Mouse (Mus musculus): Measurements from ENCODE around the gene Prr22. TPM values are rescaled to one million over a fixed set of nuclear protein-coding genes. Genes with fewer than 3 reads are reported as not detected.

The Prr22 gene
- not detected for polyA plus RNA-seq (2014; fragmentation: Illumina TruSeq; extraction: RNeasy Lipid Tissue Mini Kit (QIAGEN cat#74804); ENCODE audit: low read depth, low replicate concordance)

DNA sequence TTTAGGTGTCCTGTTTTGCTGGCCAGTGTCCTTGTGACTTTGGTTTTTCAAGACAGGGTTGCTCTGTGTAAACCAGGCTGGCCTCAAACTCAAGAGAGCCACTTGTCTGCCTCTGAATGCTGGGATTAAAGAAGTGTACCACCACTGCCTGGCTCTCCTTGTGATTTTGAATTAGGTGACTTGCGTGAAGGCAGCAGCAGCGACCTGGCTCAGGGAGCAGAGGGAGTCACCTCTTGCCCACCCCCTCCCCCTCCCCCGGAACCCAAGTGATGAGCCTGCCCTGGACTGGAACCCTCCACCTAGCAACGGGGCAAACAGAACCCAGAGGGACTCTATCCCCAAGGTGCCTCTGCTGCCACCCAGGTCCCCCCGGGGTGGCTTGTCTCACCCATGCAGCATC, at the start of gene Prr22:
Gene Prr22, plus strand, starts transcription at position 301 of the 400 bp plus-strand sequence.

DNA sequence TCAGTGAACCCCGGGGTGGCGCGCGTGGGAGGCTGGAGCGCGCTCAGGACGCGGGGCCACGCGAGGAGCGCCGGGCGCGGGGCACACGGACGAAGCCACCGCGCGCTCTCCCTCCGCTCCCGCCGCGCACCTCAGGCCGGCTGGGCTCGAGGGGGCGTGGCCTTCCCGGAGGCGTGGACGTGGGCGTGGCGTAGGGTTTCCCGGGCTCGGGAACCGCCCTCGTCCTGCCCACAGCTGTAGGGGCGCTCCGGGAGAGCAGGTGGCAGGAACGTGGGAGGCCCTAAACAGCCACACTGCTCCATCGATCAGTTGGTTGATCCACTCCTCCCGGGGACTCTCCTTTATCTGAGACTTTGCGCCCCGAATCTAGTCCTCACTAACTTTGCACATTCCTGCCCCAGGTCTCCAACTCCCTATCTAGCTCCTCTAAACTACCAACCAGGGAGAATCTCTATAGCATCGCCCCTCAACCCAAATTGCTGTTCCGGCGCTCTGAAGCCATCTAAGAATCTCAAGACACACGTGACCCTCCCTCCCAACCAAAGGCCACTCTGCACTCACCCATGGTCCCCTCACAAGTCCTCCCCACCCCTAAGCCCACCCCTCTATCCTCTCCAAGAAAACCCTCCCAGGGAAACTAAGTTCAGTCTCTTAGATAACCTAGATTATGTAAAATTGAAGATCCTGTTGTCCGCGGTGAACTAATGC, 12.5 kb upstream of the Prr22 start, which contains the start of gene Nrtn:
Gene Nrtn, minus strand, starts transcription at position 115 of the 708 bp plus-strand sequence.

DNA sequence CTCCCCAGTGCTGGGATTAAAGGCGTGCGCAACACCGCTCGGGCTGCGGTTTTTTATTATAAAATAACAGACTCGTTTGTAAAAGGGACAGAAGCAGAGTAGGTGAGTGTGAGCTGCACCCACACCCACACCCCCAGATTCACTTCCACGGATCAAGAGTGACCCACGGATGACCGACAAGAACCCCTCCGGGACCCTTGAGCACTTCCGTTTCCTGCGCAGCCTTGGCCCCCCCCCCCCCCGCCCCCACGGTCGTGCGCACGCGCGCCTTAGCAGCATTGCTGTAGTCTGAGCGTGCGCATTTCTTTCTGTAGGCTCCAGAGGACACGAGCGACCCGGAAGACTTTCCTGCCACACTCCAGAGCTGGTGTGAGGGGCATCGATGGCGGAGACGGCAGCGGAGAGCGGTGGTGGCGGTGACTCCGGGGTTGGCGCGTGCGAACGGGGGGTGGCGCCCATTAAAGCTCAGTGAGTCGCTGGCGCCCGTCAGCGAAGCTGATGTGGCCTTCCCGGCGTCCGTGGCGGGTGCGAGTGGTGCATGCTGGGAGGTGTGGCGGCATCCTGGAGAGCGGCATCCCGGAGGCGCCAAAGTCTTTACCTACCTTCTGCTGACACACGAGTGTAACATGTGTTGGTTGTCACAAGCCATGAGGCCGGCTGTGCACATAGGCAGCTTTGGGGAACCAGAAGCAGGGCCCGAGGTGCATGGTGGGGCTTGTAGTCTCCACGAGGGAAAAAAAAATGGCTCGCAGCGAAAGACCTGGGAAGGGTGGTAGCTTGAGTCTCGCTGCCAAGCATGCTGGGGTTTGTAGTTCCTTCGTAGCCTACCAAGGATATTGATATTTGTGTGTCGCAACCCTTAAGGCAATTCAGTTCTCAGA, 5.3 kb upstream of the Prr22 start, which contains the start of gene Dus3l:
Gene Dus3l, plus strand, starts transcription at position 284 of the 881 bp plus-strand sequence.

Other genes starting within 250 kb of the Prr22 start
- 0.49 TPM for gene Gm20219, start 215.9 kb upstream of the Prr22 start, polyA plus RNA-seq (2014; fragmentation: Illumina TruSeq; extraction: RNeasy Lipid Tissue Mini Kit (QIAGEN cat#74804); ENCODE audit: low read depth, low replicate concordance)
- gene Safb2, start 185.7 kb upstream of the Prr22 start, polyA plus RNA-seq (2014; fragmentation: Illumina TruSeq; extraction: RNeasy Lipid Tissue Mini Kit (QIAGEN cat#74804); ENCODE audit: low read depth, low replicate concordance) = 33.5 TPM
- gene Safb, start 185.4 kb upstream of the Prr22 start, polyA plus RNA-seq (2014; fragmentation: Illumina TruSeq; extraction: RNeasy Lipid Tissue Mini Kit (QIAGEN cat#74804); ENCODE audit: low read depth, low replicate concordance) = 12.3 TPM
- gene 2410015M20Rik, start 160.5 kb upstream of the Prr22 start, polyA plus RNA-seq (2014; fragmentation: Illumina TruSeq; extraction: RNeasy Lipid Tissue Mini Kit (QIAGEN cat#74804); ENCODE audit: low read depth, low replicate concordance) = 31.0 TPM
- not detected for gene Rpl36, start 156.8 kb upstream of the Prr22 start, polyA plus RNA-seq (2014; fragmentation: Illumina TruSeq; extraction: RNeasy Lipid Tissue Mini Kit (QIAGEN cat#74804); ENCODE audit: low read depth, low replicate concordance)
- 1.8 TPM for gene Lonp1, start 143.4 kb upstream of the Prr22 start, polyA plus RNA-seq (2014; fragmentation: Illumina TruSeq; extraction: RNeasy Lipid Tissue Mini Kit (QIAGEN cat#74804); ENCODE audit: low read depth, low replicate concordance)
- 111 TPM for gene Catsperd, start 142.1 kb upstream of the Prr22 start, polyA plus RNA-seq (2014; fragmentation: Illumina TruSeq; extraction: RNeasy Lipid Tissue Mini Kit (QIAGEN cat#74804); ENCODE audit: low read depth, low replicate concordance)
- gene Ranbp3, start 97.0 kb upstream of the Prr22 start, polyA plus RNA-seq (2014; fragmentation: Illumina TruSeq; extraction: RNeasy Lipid Tissue Mini Kit (QIAGEN cat#74804); ENCODE audit: low read depth, low replicate concordance) = 4.0 TPM
- gene Ndufa11, start 52.5 kb upstream of the Prr22 start, polyA plus RNA-seq (2014; fragmentation: Illumina TruSeq; extraction: RNeasy Lipid Tissue Mini Kit (QIAGEN cat#74804); ENCODE audit: low read depth, low replicate concordance) = not detected
- 3.3 TPM for gene Vmac, start 52.2 kb upstream of the Prr22 start, polyA plus RNA-seq (2014; fragmentation: Illumina TruSeq; extraction: RNeasy Lipid Tissue Mini Kit (QIAGEN cat#74804); ENCODE audit: low read depth, low replicate concordance)
- not detected for gene Nrtn, start 12.7 kb upstream of the Prr22 start, polyA plus RNA-seq (2014; fragmentation: Illumina TruSeq; extraction: RNeasy Lipid Tissue Mini Kit (QIAGEN cat#74804); ENCODE audit: low read depth, low replicate concordance)
- gene Dus3l, start 5.5 kb upstream of the Prr22 start, polyA plus RNA-seq (2014; fragmentation: Illumina TruSeq; extraction: RNeasy Lipid Tissue Mini Kit (QIAGEN cat#74804); ENCODE audit: low read depth, low replicate concordance) = 1.3 TPM
- gene Rfx2, start 60.8 kb downstream of the Prr22 start, polyA plus RNA-seq (2014; fragmentation: Illumina TruSeq; extraction: RNeasy Lipid Tissue Mini Kit (QIAGEN cat#74804); ENCODE audit: low read depth, low replicate concordance) = 13.6 TPM
- gene Acsbg2, start 104.2 kb downstream of the Prr22 start, polyA plus RNA-seq (2014; fragmentation: Illumina TruSeq; extraction: RNeasy Lipid Tissue Mini Kit (QIAGEN cat#74804); ENCODE audit: low read depth, low replicate concordance) = 42.7 TPM
- gene 1700061G19Rik, start 105.2 kb downstream of the Prr22 start, polyA plus RNA-seq (2014; fragmentation: Illumina TruSeq; extraction: RNeasy Lipid Tissue Mini Kit (QIAGEN cat#74804); ENCODE audit: low read depth, low replicate concordance) = 44.1 TPM
- 1.9 TPM for gene Mllt1, start 165.2 kb downstream of the Prr22 start, polyA plus RNA-seq (2014; fragmentation: Illumina TruSeq; extraction: RNeasy Lipid Tissue Mini Kit (QIAGEN cat#74804); ENCODE audit: low read depth, low replicate concordance)
- not detected for gene Acer1, start 211.9 kb downstream of the Prr22 start, polyA plus RNA-seq (2014; fragmentation: Illumina TruSeq; extraction: RNeasy Lipid Tissue Mini Kit (QIAGEN cat#74804); ENCODE audit: low read depth, low replicate concordance)
- 0.98 TPM for gene Clpp, start 220.1 kb downstream of the Prr22 start, polyA plus RNA-seq (2014; fragmentation: Illumina TruSeq; extraction: RNeasy Lipid Tissue Mini Kit (QIAGEN cat#74804); ENCODE audit: low read depth, low replicate concordance)
- 2.4 TPM for gene Alkbh7, start 227.1 kb downstream of the Prr22 start, polyA plus RNA-seq (2014; fragmentation: Illumina TruSeq; extraction: RNeasy Lipid Tissue Mini Kit (QIAGEN cat#74804); ENCODE audit: low read depth, low replicate concordance)
- not detected for gene Pspn, start 229.8 kb downstream of the Prr22 start, polyA plus RNA-seq (2014; fragmentation: Illumina TruSeq; extraction: RNeasy Lipid Tissue Mini Kit (QIAGEN cat#74804); ENCODE audit: low read depth, low replicate concordance)
- gene Gtf2f1, start 241.0 kb downstream of the Prr22 start, polyA plus RNA-seq (2014; fragmentation: Illumina TruSeq; extraction: RNeasy Lipid Tissue Mini Kit (QIAGEN cat#74804); ENCODE audit: low read depth, low replicate concordance) = 22.5 TPM
- gene Gm17949, start 241.2 kb downstream of the Prr22 start, polyA plus RNA-seq (2014; fragmentation: Illumina TruSeq; extraction: RNeasy Lipid Tissue Mini Kit (QIAGEN cat#74804); ENCODE audit: low read depth, low replicate concordance) = 1.6 TPM